Mouse (Mus musculus) central nervous system, embryonic 11.5 days (tissue): ENCODE results near the gene Slc30a5. TPM values are rescaled to one million over a fixed set of nuclear protein-coding genes. Genes with fewer than 3 reads are reported as not detected.

Source experiments
- polyA plus RNA-seq: library from polyadenylated mRNA; depleted of rRNA; stranded (reverse); fragments of >200 nt; gene quantifications from 2 replicates; pipeline ENCODE4 v1.2.3, GENCODE M21; 2012; rRNA removed

The Slc30a5 gene
- 38.2 and 42.5 TPM in 2 replicates for polyA plus RNA-seq

DNA sequence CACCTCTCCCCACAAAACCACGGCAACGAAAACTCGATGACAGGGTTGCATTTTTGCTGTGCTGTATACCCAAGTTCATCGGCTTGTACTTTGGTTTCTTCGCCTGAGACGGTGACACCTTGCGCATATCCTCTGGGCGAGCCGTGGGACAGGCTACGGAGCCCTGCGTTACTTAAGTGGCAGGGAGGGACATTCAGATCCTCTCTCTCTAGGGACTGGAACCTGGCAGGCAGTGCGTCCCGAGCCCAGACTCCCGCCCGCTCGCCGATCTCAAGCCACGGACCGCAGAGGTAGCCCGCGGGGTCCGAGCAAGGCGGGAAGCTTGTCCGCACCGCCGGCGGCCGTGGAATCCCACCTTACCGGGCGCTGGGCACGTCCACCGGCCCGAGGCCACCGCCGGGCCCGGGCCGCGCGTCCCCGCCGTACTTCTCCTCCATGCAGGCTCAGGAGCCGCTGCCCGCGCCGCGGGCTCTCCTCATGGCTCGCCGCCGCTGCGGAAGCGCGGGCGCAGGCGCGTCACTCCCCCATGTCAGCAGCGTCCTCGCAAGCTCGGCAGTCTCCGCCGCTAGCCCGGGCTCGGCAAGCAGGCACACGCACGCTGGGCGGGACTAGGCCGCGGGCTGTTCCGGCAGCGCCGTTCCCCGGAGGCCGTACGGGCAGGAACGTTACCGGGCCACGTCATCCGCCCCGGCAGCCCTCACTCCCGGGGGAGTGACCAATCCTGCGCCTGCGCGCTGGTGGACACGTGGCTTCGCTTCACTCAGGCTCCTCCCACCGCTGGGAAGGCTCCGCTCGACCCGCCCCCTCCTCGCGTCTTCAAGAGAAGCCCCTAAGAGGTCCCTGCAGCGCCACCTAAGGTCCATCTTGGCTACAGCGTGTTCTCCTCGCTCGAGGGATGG, at the start of gene Slc30a5:
TSS of gene Slc30a5 (minus strand) at position 687 of the 899 bp plus-strand sequence.

DNA sequence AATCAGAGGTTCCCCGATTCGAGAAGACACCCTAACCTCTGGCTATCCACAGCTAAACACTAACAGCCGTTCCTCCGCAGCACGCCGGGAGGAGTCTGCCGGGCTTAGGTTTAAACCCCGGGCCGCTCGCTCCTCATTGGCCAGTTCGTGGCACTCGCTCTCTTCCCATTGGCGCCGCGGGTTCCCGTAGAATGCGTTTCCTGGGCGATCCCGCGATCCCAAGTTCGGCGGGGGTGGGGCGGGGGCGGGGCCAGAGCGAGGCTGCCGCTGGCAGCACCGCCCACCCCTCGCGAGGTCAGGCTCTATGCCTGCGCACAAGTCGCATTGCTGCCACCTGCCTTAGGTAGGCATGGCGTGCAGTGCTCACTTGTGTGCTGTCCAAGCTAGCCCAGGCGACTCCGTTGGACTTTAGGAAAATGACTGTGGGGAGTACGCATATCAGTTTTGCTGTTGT, 46.8 kb downstream of the Slc30a5 start, which contains the start of gene Ccnb1:
TSS of gene Ccnb1 (minus strand) at position 157 of the 454 bp plus-strand sequence.

DNA sequence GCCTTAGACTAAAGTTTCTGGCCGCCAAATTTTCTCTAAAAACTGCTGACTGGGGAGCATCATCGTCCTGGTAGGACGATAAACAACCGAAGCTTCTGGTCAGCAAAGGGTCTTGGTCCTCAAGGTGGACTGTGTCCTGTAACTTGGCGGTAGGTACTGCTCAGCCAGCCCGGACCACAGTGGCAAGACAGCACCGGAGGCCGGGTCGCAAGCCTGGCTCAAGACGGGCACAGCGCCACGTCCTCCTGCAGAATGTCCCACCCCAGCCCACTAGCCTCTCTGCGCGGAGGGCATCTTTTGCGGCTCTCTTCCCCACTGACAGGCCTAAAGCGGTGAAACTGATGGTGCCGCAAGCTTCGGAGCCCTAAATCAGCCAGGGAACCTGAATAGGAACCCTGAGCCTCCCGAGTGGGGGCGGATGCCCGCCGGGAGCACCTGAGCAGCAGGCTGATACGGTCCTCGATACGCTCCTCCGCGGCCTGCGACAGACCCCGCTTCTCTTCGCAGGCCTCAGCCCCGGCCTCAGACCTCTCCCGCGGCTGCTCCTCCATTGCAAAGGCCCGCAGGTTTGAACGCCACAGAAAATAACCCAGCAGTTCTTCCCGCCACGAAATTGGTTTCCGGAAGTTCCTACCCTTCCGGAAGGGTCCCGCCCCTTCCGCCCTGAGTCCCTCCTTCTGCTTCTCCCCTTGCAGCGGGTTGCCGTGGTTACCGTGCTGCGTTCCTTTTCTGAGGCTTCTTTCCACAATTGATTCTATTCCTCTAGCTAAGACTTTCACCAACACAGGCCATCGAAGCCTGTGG, 57.8 kb downstream of the Slc30a5 start, which contains the start of gene Cenph:
TSS of gene Cenph (minus strand) at position 648 of the 804 bp plus-strand sequence.

Other genes starting within 250 kb of the Slc30a5 start
- gene Marveld2, start 216.5 kb downstream of the Slc30a5 start, polyA plus RNA-seq, result 1.6 and 2.2 TPM in 2 replicates
- 135 and 285 TPM in 2 replicates for gene Ak6, start 182.4 kb downstream of the Slc30a5 start, polyA plus RNA-seq
- gene Rad17, start 182.4 kb downstream of the Slc30a5 start, polyA plus RNA-seq, result 21.1 and 22.0 TPM in 2 replicates
- 22.5 and 42.3 TPM in 2 replicates for gene Taf9, start 181.8 kb downstream of the Slc30a5 start, polyA plus RNA-seq
- gene Ccdc125, start 163.7 kb downstream of the Slc30a5 start, polyA plus RNA-seq, result 2.7 TPM in 2 replicates
- 29.4 and 54.1 TPM in 2 replicates for gene Cdk7, start 102.5 kb downstream of the Slc30a5 start, polyA plus RNA-seq
- 22.9 and 55.8 TPM in 2 replicates for gene Mrps36, start 88.8 kb downstream of the Slc30a5 start, polyA plus RNA-seq
- 44.2 and 45.6 TPM in 2 replicates for gene Cenph, start 57.5 kb downstream of the Slc30a5 start, polyA plus RNA-seq
- gene Ccnb1, start 46.9 kb downstream of the Slc30a5 start, polyA plus RNA-seq, result 254 and 266 TPM in 2 replicates